Mouse (Mus musculus) myocyte (in vitro differentiated cells): ENCODE results near the gene Draxin.

Source experiments
- CEBPB ChIP-seq: IDR thresholded peaks from 2 replicates; pipeline ENCODE4 v1.6.1; 2011; ENCODE audit warnings: mild to moderate bottlenecking, moderate library complexity; ENCODE audit not compliant: poor library complexity, insufficient read depth, severe bottlenecking
- POLR2A ChIP-seq: IDR thresholded peaks from one replicate; pipeline ENCODE4 v1.6.1; 2011; ENCODE audit warnings: low read depth, mild to moderate bottlenecking, control low read depth, moderate library complexity; ENCODE audit not compliant: insufficient read length
- REST ChIP-seq: IDR thresholded peaks from one replicate; pipeline ENCODE4 v1.6.1; 2011; ENCODE audit warnings: mild to moderate bottlenecking, control low read depth, moderate library complexity; ENCODE audit not compliant: insufficient read depth, insufficient read length
- SRF ChIP-seq: IDR thresholded peaks from one replicate; pipeline ENCODE4 v1.6.1; 2011; ENCODE audit warnings: low read depth; ENCODE audit not compliant: control insufficient read depth, insufficient read length
- TCF12 ChIP-seq: IDR thresholded peaks from one replicate; pipeline ENCODE4 v1.6.1; 2011; ENCODE audit warnings: mild to moderate bottlenecking, control low read depth; ENCODE audit not compliant: poor library complexity, insufficient read depth, severe bottlenecking
- USF1 ChIP-seq: IDR thresholded peaks from one replicate; pipeline ENCODE4 v1.6.1; 2011; ENCODE audit warnings: low read depth, mild to moderate bottlenecking, control low read depth, moderate library complexity

GRCm38 (mm10) chr4:148120555-148120954 is 9.9 kb downstream of the Draxin start:
- TF ChIP-seq POLR2A (no peak), TCF12 (no peak), SRF (no peak), USF1 (no peak), CEBPB (no peak), REST (no peak)
